Mouse (Mus musculus) left cerebral cortex, adult 2 months (tissue): Measurements from ENCODE around the gene Sdk1. TPM values are rescaled to one million over a fixed set of nuclear protein-coding genes. Genes with fewer than 3 reads are reported as not detected.

Source experiments
- DNase-seq, 2 experiments: peaks; one replicate each; pipeline ENCODE4 v3.0.0; 2021 to 2022; ENCODE audit warnings: low spot score in 2 of 2, mixed read lengths in 1 of 2; ENCODE audit errors: extremely low spot score in 1 of 2
- H3K27ac ChIP-seq: fragments of 200-600 bp; 2 replicates; pipeline ENCODE4 v1.8.1; 2022
- H3K4me3 ChIP-seq: fragments of 200-600 bp; 2 replicates; pipeline ENCODE4 v1.8.1; 2022
- CTCF ChIP-seq: fragments of 200-600 bp; IDR thresholded peaks from 2 replicates; pipeline ENCODE4 v1.8.1; 2022; ENCODE audit warnings: antibody characterized with exemption, mild to moderate bottlenecking, moderate library complexity
- intact Hi-C: fragments of 180-260 bp; cut with DNase I; formaldehyde crosslinking; loops from one replicate; pipeline ENCODE4 v1.15.1; 2025
- total RNA-seq, 2 experiments: library from RNA; stranded (reverse); gene quantifications; 2 replicates each; pipeline ENCODE4 v1.2.3; 2021

Gene Sdk1
- total RNA-seq, 2 experiments from 2014 or later: 9.4 to 9.9 TPM

DNA sequence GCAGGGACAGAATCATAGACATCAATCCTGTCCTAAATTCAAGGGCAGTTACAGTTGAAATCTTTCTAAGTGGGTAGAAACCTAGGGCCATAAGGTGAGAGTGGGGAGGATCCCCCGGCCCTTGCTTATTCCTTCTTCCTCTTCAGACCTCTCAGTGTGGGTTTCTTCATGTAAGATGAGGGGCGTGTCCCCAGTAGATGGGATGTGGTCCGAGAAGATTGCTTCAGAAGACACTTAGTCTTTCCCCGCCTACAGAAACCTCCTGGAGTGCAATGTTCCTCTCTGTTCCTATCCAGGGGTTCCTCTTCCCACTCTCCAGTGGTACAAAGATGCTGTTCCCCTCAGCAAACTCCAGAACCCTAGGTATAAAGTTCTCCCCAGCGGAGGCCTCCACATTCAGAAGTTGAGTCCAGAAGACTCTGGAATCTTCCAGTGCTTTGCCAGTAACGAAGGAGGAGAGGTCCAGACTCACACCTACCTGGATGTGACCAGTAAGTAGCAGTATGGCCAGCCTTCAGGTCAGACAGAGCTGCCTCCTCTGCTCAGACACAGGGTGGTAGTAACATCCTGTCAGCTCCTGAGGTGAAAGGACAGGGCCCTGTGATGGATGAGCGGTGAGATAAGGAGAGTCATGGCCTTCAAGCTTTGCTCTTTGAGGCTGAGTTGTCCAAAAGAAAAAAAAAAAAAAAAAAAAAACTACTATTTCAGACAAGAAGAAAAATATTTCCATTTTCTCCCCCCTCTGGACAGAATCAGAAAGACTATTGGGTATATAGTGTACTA lies 711.6 kb downstream of the Sdk1 start:
- no peak for TF ChIP-seq CTCF
- Histone ChIP-seq H3K27ac (no peak overlapping the region), H3K4me3 (no peak overlapping the region)
- intact Hi-C loops: no loop called here
- no peak for DNase-seq

DNA sequence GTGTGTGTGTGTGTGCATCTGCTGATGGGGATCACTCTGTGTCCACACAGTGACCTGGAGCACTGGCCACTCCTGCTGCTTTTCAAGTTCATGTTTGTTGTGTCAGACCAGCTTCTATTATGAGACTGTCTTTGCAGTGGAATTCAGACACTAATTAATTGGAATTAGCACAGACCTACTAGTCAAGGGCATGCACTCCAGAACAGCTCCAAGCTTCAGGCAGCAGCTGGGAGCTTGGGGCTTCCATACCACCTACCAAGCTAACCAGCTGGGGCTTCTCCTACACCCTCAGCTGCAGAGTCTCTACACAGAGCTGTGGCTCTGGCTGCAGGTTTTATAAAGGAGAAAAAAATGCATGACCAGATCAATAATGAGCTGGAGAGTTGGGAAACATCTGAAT lies 729.8 kb downstream of the Sdk1 start:
- no peak overlapping the region for H3K27ac ChIP-seq
- H3K4me3 ChIP-seq: no peak overlapping the region
- intact Hi-C loops: no loop called here
- no peak for TF ChIP-seq CTCF
- no peak for DNase-seq

DNA sequence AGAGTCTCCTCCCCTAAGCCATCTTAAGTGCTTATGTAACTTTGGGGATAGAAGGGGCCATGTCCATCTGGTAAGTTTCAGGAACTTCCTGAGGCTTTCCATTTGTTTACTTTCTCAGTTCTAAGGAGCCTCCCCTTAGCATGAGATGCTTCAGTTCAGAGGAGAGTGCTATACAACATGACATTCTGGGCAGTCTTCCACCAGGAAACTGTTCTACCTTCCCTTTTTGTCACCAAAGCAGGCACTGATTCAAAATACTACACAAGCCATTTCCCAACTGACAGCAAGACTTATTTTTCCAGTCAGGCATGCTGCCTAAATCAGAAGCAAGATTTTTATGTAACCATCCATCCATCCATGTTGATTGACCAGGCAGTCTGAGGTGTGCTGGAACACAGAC lies 738.2 kb downstream of the Sdk1 start:
- H3K27ac ChIP-seq: no peak overlapping the region
- no peak for TF ChIP-seq CTCF
- intact Hi-C loops: no loop called here
- no peak overlapping the region for H3K4me3 ChIP-seq
- no peak for DNase-seq

DNA sequence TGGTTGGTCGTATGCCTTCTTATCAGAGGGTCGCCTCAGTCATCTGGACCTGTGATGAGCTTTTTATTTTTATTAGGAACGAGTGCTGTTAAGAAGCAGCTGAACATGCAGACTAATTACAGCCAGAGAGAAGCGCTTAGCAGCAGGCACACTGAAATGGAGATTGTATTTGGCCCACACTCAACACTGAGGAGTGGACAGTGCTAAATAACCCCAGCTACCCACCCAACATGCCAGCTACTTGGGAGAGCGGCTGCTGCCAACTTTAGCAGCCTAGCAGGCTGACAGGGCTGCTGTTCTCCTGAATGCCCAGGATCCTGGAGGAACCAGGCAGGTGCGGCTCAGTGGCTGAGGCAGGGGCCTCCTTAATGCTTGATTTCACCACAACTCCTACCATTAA lies 739.5 kb downstream of the Sdk1 start:
- Histone ChIP-seq H3K27ac (no peak overlapping the region), H3K4me3 (no peak overlapping the region)
- intact Hi-C loops: loop anchor here (5.0 kb wide), 1 partner anchor 417 kb away; no protein-coding TSS in a partner anchor
- no peak for TF ChIP-seq CTCF
- DNase-seq: no peak

DNA sequence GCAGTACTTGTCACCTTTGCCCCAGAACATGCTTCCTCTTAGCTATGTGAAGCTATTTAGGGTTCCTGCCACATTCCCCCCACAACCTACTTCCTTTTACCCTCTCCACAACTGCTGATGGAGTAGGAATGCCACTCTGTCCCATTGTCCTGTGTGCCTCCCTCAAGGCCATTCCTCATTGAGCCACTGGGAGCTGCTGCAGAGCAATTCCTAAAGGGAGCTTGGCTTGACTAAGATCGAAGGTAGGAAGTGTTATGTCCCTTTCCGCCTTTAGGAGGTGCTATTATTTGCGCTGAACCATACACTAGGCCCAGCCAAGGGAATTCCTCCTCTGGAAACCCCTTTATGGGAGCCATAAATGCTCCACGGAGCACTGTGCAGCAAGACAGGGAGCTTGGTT lies 743.0 kb downstream of the Sdk1 start:
- no peak; the same call in none of the 2 replicates for TF ChIP-seq CTCF
- intact Hi-C loops: loop anchor here (5.0 kb wide), 1 partner anchor 413 kb away; no protein-coding TSS in a partner anchor
- no peak overlapping the region for H3K4me3 ChIP-seq
- no peak for DNase-seq
- H3K27ac ChIP-seq: no peak overlapping the region

DNA sequence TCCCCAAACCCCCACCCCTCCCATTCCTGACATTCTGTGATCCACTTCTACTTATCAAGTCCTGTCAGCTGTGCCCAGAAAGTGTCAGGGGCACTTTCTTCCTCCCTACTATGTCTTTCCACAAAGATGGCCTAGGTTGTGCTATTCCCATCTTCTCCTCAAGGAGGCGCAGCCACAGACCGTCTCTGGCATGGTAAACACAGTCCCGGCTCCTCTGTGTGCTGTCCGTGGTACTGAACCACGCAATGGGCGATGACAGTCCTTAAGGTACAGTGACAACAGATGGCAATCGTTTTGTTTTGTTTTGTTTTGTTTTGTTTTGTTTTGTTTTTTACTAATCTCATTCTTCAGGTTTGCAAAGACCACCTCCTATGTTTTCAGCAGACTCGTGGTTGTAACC lies 743.7 kb downstream of the Sdk1 start:
- no peak overlapping the region for H3K4me3 ChIP-seq
- H3K27ac ChIP-seq: no peak overlapping the region
- intact Hi-C loops: loop anchor here (5.0 kb wide), 1 partner anchor 332 kb away; no protein-coding TSS in a partner anchor
- peak; percentile 22 to 26 for DNase-seq
- peak; percentile 63 for TF ChIP-seq CTCF

DNA sequence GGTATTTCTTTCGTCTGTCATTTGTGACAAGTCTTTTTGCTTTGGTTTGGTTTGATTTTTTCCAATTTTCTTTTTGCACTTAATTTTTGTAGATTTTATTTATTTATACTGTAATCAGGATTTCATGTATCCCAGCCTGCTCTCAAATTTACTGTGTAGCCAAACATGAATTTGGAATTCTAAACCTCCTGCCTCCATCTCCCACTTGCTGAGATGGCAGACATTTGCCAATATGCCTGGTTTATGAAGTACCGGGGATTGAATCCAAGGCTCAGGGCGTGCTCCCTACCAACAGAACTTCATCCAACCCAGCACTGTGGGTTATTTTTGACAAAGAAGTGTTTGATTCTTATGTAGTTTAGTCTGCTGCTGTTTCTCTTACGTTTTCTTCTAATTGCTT lies 744.3 kb downstream of the Sdk1 start:
- TF ChIP-seq CTCF: no peak
- DNase-seq: no peak
- H3K27ac ChIP-seq: no peak overlapping the region
- intact Hi-C loops: loop anchor here (5.0 kb wide), 1 partner anchor 332 kb away; no protein-coding TSS in a partner anchor
- no peak overlapping the region for H3K4me3 ChIP-seq

DNA sequence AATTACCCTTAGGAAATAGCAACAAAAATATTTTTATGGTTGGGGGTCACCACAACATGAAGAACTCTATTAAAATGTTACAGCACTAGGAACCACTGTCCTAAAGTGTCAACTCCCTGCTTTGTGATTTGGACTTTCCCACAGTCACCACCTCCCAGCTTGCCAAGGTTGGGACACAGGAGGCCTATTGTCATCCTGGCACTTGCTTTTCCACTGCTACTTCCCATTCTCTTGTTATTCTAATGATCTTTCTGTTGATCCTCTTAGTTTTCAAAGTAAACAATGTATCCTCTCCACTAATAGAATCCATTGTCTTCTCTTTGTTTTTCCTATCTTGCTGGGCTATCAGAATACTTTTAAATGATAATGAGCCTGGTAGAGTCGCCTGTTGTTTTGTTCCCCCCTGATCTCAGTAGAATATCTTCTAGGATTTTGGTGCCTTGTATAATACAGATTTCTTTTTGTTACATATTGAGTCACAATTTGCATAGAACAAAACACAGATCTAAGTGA lies 746.1 kb downstream of the Sdk1 start:
- no peak overlapping the region for H3K27ac ChIP-seq
- DNase-seq: no peak
- no peak for TF ChIP-seq CTCF
- H3K4me3 ChIP-seq: no peak overlapping the region
- intact Hi-C loops: loop anchor here (5.0 kb wide), 1 partner anchor 330 kb away; no protein-coding TSS in a partner anchor

DNA sequence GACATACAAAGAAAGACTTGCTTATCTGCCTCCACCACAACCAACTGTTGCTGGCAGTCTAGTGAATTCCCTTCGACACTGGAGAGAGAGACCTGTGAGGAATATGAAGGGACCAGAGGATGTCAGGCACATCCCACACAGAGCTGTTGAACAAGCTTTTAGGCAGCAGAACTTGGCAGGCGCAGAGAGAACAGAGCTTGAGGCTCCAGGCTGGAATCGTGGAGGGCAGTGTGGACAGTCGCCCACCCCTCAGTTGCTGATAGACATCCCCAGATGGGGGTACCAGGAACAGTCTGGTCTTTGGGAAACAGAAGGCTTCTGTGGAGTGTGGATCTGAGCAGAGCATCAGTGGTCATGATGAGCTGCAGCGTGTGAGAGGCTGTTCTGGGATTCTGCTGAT lies 747.4 kb downstream of the Sdk1 start:
- DNase-seq: no peak
- intact Hi-C loops: loop anchor here (5.0 kb wide), 1 partner anchor 329 kb away; no protein-coding TSS in a partner anchor
- Histone ChIP-seq H3K4me3 (no peak overlapping the region), H3K27ac (no peak overlapping the region)
- no peak for TF ChIP-seq CTCF

GRCm38 (mm10) chr5:141994192-141994591 lies 752.9 kb downstream of the Sdk1 start:
- no peak overlapping the region for H3K4me3 ChIP-seq
- no peak overlapping the region for H3K27ac ChIP-seq
- intact Hi-C loops: no loop called here
- TF ChIP-seq CTCF: no peak
- peak in 1 of 2 experiments; percentile 15 for DNase-seq

DNA sequence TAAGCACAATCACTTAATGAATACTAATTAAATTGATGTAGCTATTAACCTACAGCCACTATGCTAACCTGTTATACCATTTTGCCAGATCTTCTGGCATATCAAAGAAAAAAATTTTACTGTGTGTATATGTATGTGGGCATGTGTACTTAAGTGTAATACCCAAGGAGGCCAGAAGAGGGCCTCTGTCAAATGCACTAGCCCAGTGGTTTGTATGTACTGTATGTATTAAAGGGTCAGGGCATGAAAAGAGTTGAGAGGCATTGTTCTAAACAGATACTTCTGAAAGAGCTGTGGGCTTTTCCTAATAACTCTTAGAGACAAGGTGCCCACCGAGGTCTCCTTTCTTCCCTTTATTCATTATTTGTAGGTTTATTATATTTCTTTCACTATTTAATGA lies 759.0 kb downstream of the Sdk1 start:
- TF ChIP-seq CTCF: peak; percentile 18
- intact Hi-C loops: no loop called here
- Histone ChIP-seq H3K27ac (no peak overlapping the region), H3K4me3 (no peak overlapping the region)
- DNase-seq: no peak

- no peak for TF ChIP-seq CTCF
- Histone ChIP-seq H3K4me3 (no peak overlapping the region), H3K27ac (no peak overlapping the region)
- DNase-seq: no peak
- intact Hi-C loops: no loop called here
Measured at GRCm38 (mm10) chr5:142001131-142001530, 759.8 kb downstream of the Sdk1 start.
